Mouse (Mus musculus) kidney, postnatal 4 days (tissue): ENCODE data around the gene Akap13.
A peak's percentile ranks its signal among the peaks of the same experiment; 100 is the strongest.

Experiments used
- DNase-seq, 2 experiments: peaks; one replicate each; pipeline ENCODE4 v3.0.0; 2021; ENCODE audit warnings: mixed read lengths in 2 of 2

The Akap13 gene

GRCm38 (mm10) chr7:75641415-75642177 is 186.3 kb downstream of the Akap13 start:
- no peak for DNase-seq

- peak; percentile 72 to 83 for DNase-seq
Measured at GRCm38 (mm10) chr7:75642178-75642777, 186.9 kb downstream of the Akap13 start.

GRCm38 (mm10) chr7:75642846-75643563 is 187.7 kb downstream of the Akap13 start:
- no peak for DNase-seq

GRCm38 (mm10) chr7:75643986-75644385 is 188.7 kb downstream of the Akap13 start:
- DNase-seq = peak; percentile 22 to 36

GRCm38 (mm10) chr7:75644585-75644984 is 189.3 kb downstream of the Akap13 start:
- DNase-seq = no peak

GRCm38 (mm10) chr7:75645156-75645933 is 190.0 kb downstream of the Akap13 start:
- DNase-seq = no peak

- DNase-seq = no peak
Measured at GRCm38 (mm10) chr7:75648051-75648450, 192.7 kb downstream of the Akap13 start.

GRCm38 (mm10) chr7:75648961-75649360 is 193.6 kb downstream of the Akap13 start:
- DNase-seq = no peak

GRCm38 (mm10) chr7:75649966-75650365 is 194.6 kb downstream of the Akap13 start:
- no peak for DNase-seq

- no peak for DNase-seq
Measured at GRCm38 (mm10) chr7:75653684-75654317, 198.5 kb downstream of the Akap13 start.

- DNase-seq = no peak
Measured at GRCm38 (mm10) chr7:75655180-75656074, 200.1 kb downstream of the Akap13 start.

- DNase-seq = no peak
Measured at GRCm38 (mm10) chr7:75656297-75656852, 201.0 kb downstream of the Akap13 start.

- DNase-seq = no peak
Measured at GRCm38 (mm10) chr7:75656896-75657295, 201.6 kb downstream of the Akap13 start.

- no peak for DNase-seq
Measured at GRCm38 (mm10) chr7:75664455-75664854, 209.1 kb downstream of the Akap13 start.

GRCm38 (mm10) chr7:75666982-75667381 is 211.6 kb downstream of the Akap13 start:
- no peak for DNase-seq

- no peak for DNase-seq
Measured at GRCm38 (mm10) chr7:75667531-75667930, 212.2 kb downstream of the Akap13 start.

- DNase-seq = no peak
Measured at GRCm38 (mm10) chr7:75668396-75668795, 213.1 kb downstream of the Akap13 start.

GRCm38 (mm10) chr7:75669416-75669815 is 214.1 kb downstream of the Akap13 start:
- DNase-seq = peak in 1 of 2 experiments; percentile 20

- no peak for DNase-seq
Measured at GRCm38 (mm10) chr7:75679631-75680030, 224.3 kb downstream of the Akap13 start.

GRCm38 (mm10) chr7:75682901-75683300 is 227.6 kb downstream of the Akap13 start:
- no peak for DNase-seq

GRCm38 (mm10) chr7:75683410-75683809 is 228.1 kb downstream of the Akap13 start:
- DNase-seq = no peak
